Mouse (Mus musculus): ENCODE data around the gene Zfp974.
"Not testable (repeated sequence)": the region's sequence is repeated elsewhere in the genome, so short reads cannot be mapped to it uniquely, and the experiment has no call there.

Gene Zfp974

DNA sequence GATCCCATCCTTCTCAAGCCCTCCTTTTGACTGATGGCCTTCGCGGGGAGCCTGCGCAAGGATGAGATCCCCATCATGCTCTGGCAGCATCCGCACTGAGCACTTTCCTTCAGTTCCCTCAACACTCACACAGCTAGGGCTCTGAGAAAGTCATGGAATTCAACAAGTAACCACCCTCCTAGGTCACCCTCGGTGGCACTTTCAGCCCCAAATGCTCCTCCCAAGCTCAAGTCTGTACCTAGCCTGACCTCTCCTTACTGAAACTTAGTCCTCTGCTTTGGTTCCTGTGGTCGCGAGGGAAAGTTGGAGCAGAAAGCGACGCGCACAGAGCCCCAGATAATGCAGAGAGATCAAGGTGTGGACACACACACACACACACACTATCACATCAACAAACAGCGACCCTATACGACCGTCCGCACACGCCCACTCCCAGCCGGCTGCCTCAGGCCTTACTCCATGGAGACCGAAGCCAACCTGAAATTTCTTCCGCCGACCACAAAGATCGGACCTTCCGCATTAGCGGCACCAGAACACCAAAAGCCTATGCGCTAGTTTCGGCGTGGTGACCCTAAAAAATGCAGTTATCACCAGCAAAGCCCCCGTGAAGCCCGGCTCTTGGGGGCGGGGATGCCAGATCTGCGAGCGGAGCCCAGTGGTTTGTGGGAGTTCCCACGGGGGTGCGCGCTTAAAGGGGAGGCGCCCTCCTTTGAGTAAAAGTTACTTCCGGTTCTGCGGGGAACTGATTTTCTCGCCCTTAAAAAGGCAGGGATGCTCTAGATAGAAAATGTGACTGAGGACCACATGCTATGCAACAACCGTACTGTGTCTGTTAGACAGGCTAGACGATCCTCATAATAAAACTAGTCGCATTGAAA is at the start of gene Zfp974:
TSS of gene Zfp974 (minus strand) at position 643 of the 878 bp plus-strand sequence.
- peak; percentile 80 to 81 for DNase-seq (ENCODE audit: low spot score in 2 of 2)

GRCm38 (mm10) chr7:27949451-27949850 is 20.2 kb upstream of the Zfp974 start:
- DNase-seq (ENCODE audit: low spot score in 2 of 2), result not testable (repeated sequence)

DNA sequence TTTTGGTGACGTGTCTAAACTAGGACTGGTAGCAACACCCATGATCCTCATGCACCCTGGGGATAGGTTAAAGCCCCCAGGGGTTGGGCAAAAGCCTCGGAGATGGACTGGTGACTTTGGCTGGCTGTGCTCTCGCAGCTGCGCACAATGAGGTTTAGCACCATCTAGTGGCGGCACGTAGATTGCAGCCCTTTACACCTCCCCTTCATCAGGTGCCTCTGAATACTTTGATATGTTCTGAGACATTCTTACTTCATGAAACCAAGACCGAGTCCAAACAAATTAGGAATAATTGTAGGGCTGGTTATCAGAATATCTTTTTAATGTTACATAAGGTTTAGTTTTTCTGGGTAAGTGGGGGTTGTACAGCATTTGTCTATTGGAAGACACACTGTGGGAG is 12.6 kb upstream of the Zfp974 start:
- peak in 1 of 2 experiments; percentile 28 for DNase-seq (ENCODE audit: low spot score in 2 of 2)

DNA sequence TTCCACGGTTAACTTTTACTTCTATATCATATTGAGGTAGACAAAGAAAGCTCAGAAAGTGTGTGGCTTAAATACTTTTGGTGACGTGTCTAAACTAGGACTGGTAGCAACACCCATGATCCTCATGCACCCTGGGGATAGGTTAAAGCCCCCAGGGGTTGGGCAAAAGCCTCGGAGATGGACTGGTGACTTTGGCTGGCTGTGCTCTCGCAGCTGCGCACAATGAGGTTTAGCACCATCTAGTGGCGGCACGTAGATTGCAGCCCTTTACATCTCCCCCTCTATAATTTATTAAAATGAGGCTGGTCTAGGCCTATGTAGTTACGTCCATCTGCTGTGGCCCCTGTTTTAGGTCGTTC is 4.5 kb upstream of the Zfp974 start:
- not testable (repeated sequence) for DNase-seq (ENCODE audit: low spot score in 2 of 2)

- DNase-seq (ENCODE audit: low spot score in 2 of 2), result no peak
These were observed 4.0 kb upstream of the Zfp974 start for GRCm38 (mm10) chr7:27933050-27933799.

DNA sequence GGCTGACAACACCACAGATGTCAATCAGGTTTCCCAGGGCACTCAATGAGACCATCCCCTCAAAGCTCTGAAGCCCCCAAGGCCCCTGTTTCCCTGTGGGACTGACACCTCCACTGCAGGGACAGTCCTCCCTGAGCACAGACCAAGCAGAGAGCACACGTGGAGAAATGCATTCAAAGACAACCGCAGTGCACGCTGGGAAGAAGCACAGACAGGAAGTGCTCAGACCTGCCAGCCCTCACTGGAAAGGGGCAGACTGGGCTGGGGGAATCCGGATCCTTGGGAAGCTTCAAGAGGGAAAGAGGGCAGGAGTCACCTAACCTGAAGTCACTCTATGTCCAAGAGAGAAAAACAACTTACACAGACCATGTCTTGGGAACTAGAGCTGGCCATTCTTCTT is 2.2 kb downstream of the Zfp974 start:
- DNase-seq (ENCODE audit: low spot score in 2 of 2), result not testable (repeated sequence)

GRCm38 (mm10) chr7:27910952-27911351 is 18.3 kb downstream of the Zfp974 start:
- not testable (repeated sequence) for DNase-seq (ENCODE audit: low spot score in 2 of 2)

- DNase-seq (ENCODE audit: low spot score in 2 of 2), result no peak
These were observed 24.0 kb downstream of the Zfp974 start for GRCm38 (mm10) chr7:27905061-27905848.

GRCm38 (mm10) chr7:27900601-27901000 is 28.7 kb downstream of the Zfp974 start:
- no peak for DNase-seq (ENCODE audit: low spot score in 2 of 2)

GRCm38 (mm10) chr7:27881721-27882120 is 47.5 kb downstream of the Zfp974 start:
- DNase-seq (ENCODE audit: low spot score in 2 of 2), result no peak

GRCm38 (mm10) chr7:27862578-27862977 is 66.7 kb downstream of the Zfp974 start:
- not testable (repeated sequence) for DNase-seq (ENCODE audit: low spot score in 2 of 2)

GRCm38 (mm10) chr7:27860396-27861235 is 68.6 kb downstream of the Zfp974 start:
- peak; percentile 71 to 76 for DNase-seq (ENCODE audit: low spot score in 2 of 2)

GRCm38 (mm10) chr7:27859301-27860251 is 69.7 kb downstream of the Zfp974 start:
- DNase-seq (ENCODE audit: low spot score in 2 of 2), result no peak
